Mouse (Mus musculus) gastrocnemius, adult 18-20 months (tissue): ENCODE data around the gene Wnt16. TPM values are rescaled to one million over a fixed set of nuclear protein-coding genes. Genes with fewer than 3 reads are reported as not detected.

ENCODE experiments used
- DNase-seq: peaks from one replicate; pipeline ENCODE4 v3.0.0; 2021; ENCODE audit warnings: low spot score
- total RNA-seq, 2 experiments: library from RNA; stranded (reverse); gene quantifications; 2 replicates each; pipeline ENCODE4 v1.2.3; 2021

Gene Wnt16
- total RNA-seq, 2 experiments from 2014 or later, result 0.64 to 4.7 TPM

- peak; percentile 78 for DNase-seq
Observed at GRCm38 (mm10) chr6:22325364-22326072, 37.5 kb downstream of the Wnt16 start.

- no peak for DNase-seq
Observed at GRCm38 (mm10) chr6:22326289-22326688, 38.3 kb downstream of the Wnt16 start.

- DNase-seq, result no peak
Observed at GRCm38 (mm10) chr6:22327091-22327490, 39.1 kb downstream of the Wnt16 start.

GRCm38 (mm10) chr6:22327931-22328330 lies 39.9 kb downstream of the Wnt16 start:
- DNase-seq, result no peak

GRCm38 (mm10) chr6:22330169-22330960 lies 42.3 kb downstream of the Wnt16 start:
- DNase-seq, result no peak

- DNase-seq, result no peak
Observed at GRCm38 (mm10) chr6:22332548-22332947, 44.5 kb downstream of the Wnt16 start.

- DNase-seq, result no peak
Observed at GRCm38 (mm10) chr6:22339763-22340542, 51.9 kb downstream of the Wnt16 start.

GRCm38 (mm10) chr6:22340779-22341178 lies 52.8 kb downstream of the Wnt16 start:
- DNase-seq, result no peak

- DNase-seq, result no peak
Observed at GRCm38 (mm10) chr6:22343292-22343691, 55.3 kb downstream of the Wnt16 start.

GRCm38 (mm10) chr6:22343706-22344105 lies 55.7 kb downstream of the Wnt16 start:
- no peak for DNase-seq

GRCm38 (mm10) chr6:22344443-22344842 lies 56.4 kb downstream of the Wnt16 start:
- DNase-seq, result no peak

- DNase-seq, result no peak
Observed at GRCm38 (mm10) chr6:22347132-22347902, 59.3 kb downstream of the Wnt16 start.

Other genes with a start within 250 kb of the Wnt16 start
- 10 to 100 TPM; 21.5 to 22.8 TPM for gene Fam3c, start 68.0 kb downstream of the Wnt16 start, total RNA-seq